Mouse (Mus musculus) stomach, embryonic 15.5 days (tissue): ENCODE measurements at regions not wholly inside any gene's neighbourhood (a gene's known extent, or its start where the extent isn't known, plus 50 kb on each side); places are given as distances from the start of the nearest gene placed in this dataset.
A peak's percentile ranks its signal among the peaks of the same experiment; 100 is the strongest.

Experiments used
- ATAC-seq: fragments of 200-750 bp; cut with Nextera tagmentation; 2 replicates; pipeline ENCODE4 v1.8.0; 2017; ENCODE audit warnings: low read depth, moderate number of reproducible peaks, moderate TSS enrichment; ENCODE audit not compliant: insufficient read depth, low FRiP score
- H3K27ac ChIP-seq: fragments of 300-500 bp; sonication (generic); 2 replicates; pipeline ENCODE4 v1.5.1; 2015; ENCODE audit warnings: mild to moderate bottlenecking, inconsistent platforms
- H3K27me3 ChIP-seq: fragments of 300-500 bp; sonication (generic); replicated peaks from 2 replicates; pipeline ENCODE4 v1.6.1; 2015; ENCODE audit warnings: inconsistent platforms
- H3K36me3 ChIP-seq: fragments of 300-500 bp; sonication (generic); 2 replicates; pipeline ENCODE4 v1.6.1; 2015; ENCODE audit warnings: inconsistent platforms
- H3K4me1 ChIP-seq: fragments of 300-500 bp; sonication (generic); 2 replicates; pipeline ENCODE4 v1.6.1; 2015; ENCODE audit warnings: inconsistent platforms
- H3K4me2 ChIP-seq: fragments of 300-500 bp; sonication (generic); 2 replicates; pipeline ENCODE4 v1.6.1; 2015; ENCODE audit warnings: mild to moderate bottlenecking, inconsistent platforms
- H3K4me3 ChIP-seq: fragments of 300-500 bp; sonication (generic); replicated peaks from 2 replicates; pipeline ENCODE4 v1.5.1; 2015; ENCODE audit warnings: inconsistent platforms
- H3K9ac ChIP-seq: fragments of 300-500 bp; sonication (generic); 2 replicates; pipeline ENCODE4 v1.6.1; 2015; ENCODE audit warnings: inconsistent platforms
- H3K9me3 ChIP-seq: fragments of 300-500 bp; sonication (generic); 2 replicates; pipeline ENCODE4 v1.6.1; 2016; ENCODE audit warnings: inconsistent platforms
- WGBS: fragments of 180-500 bp; shearing (Covaris S2); methylation state at CpG from one replicate; pipeline ENCODE4 v1.1.7; 2015; 5-methylcytosine and 5-hydroxymethylcytosine counted together

GRCm38 (mm10) chr13:46222031-46222430, 51.5 kb upstream of the Stmnd1 start:
- Histone ChIP-seq H3K9me3 (no peaks in the 10 kb centered on the region), H3K4me1 (peaks cover 5% of the 10 kb centered on the region; the same call in 1 of the 2 replicates), H3K27me3 (no peaks in the 10 kb centered on the region), H3K4me2 (no peak overlapping the region), H3K36me3 (no peaks in the 10 kb centered on the region), H3K9ac (no peak overlapping the region), H3K27ac (no peak overlapping the region), H3K4me3 (no peak overlapping the region)
- whole genome bisulfite sequencing = 70% methylated on average over 7 of the region's 7 CpGs
- ATAC-seq = no peak

- Histone ChIP-seq H3K27ac (no peak overlapping the region), H3K4me3 (no peak overlapping the region; the same call in 1 of the 2 replicates), H3K4me2 (peak overlapping the region; percentile 44), H3K9me3 (no peaks in the 10 kb centered on the region), H3K27me3 (no peaks in the 10 kb centered on the region), H3K4me1 (peaks cover 5% of the 10 kb centered on the region; the same call in 1 of the 2 replicates), H3K9ac (no peak overlapping the region), H3K36me3 (no peaks in the 10 kb centered on the region)
- no peak for ATAC-seq
- 51% methylated on average over 20 of the region's 20 CpGs for WGBS
Measured at GRCm38 (mm10) chr13:46218101-46218701, 55.3 kb upstream of the Stmnd1 start.

- no peak overlapping the region for H3K4me3 ChIP-seq
- WGBS = 75% methylated on average over 9 of the region's 9 CpGs
- no peaks in the 10 kb centered on the region for H3K36me3 ChIP-seq
- H3K4me2 ChIP-seq = no peak overlapping the region
- H3K27me3 ChIP-seq = no peaks in the 10 kb centered on the region
- no peak overlapping the region for H3K27ac ChIP-seq
- no peak for ATAC-seq
- no peak overlapping the region for H3K9ac ChIP-seq
- H3K9me3 ChIP-seq = no peaks in the 10 kb centered on the region
- H3K4me1 ChIP-seq = peaks cover 5% of the 10 kb centered on the region; the same call in 1 of the 2 replicates
Measured at GRCm38 (mm10) chr13:46216954-46217838, 56.3 kb upstream of the Stmnd1 start.

- no peak overlapping the region for H3K4me3 ChIP-seq
- no peak overlapping the region for H3K4me2 ChIP-seq
- WGBS = 75% methylated on average over 3 of the region's 3 CpGs
- H3K36me3 ChIP-seq = no peaks in the 10 kb centered on the region
- no peaks in the 10 kb centered on the region for H3K9me3 ChIP-seq
- H3K9ac ChIP-seq = no peak overlapping the region
- no peaks in the 10 kb centered on the region for H3K27me3 ChIP-seq
- no peaks in the 10 kb centered on the region for H3K4me1 ChIP-seq
- no peak for ATAC-seq
- no peak overlapping the region for H3K27ac ChIP-seq
Measured at GRCm38 (mm10) chr13:46203551-46203950, 70.0 kb upstream of the Stmnd1 start.

GRCm38 (mm10) chr13:46202586-46202985, 70.9 kb upstream of the Stmnd1 start:
- ATAC-seq = no peak
- H3K4me3 ChIP-seq = no peak overlapping the region
- no peaks in the 10 kb centered on the region for H3K27me3 ChIP-seq
- no peak overlapping the region for H3K9ac ChIP-seq
- H3K4me1 ChIP-seq = no peaks in the 10 kb centered on the region
- no peaks in the 10 kb centered on the region for H3K36me3 ChIP-seq
- no peaks in the 10 kb centered on the region for H3K9me3 ChIP-seq
- no peak overlapping the region for H3K27ac ChIP-seq
- no peak overlapping the region for H3K4me2 ChIP-seq
- 82% methylated on average over 6 of the region's 6 CpGs for WGBS

GRCm38 (mm10) chr13:46201029-46201599, 72.4 kb upstream of the Stmnd1 start:
- Histone ChIP-seq H3K9me3 (no peaks in the 10 kb centered on the region), H3K36me3 (no peaks in the 10 kb centered on the region), H3K4me2 (no peak overlapping the region), H3K9ac (no peak overlapping the region), H3K4me1 (no peaks in the 10 kb centered on the region), H3K27me3 (no peaks in the 10 kb centered on the region), H3K4me3 (no peak overlapping the region), H3K27ac (no peak overlapping the region)
- ATAC-seq = no peak
- WGBS = 78% methylated on average over 14 of the region's 14 CpGs

- H3K4me2 ChIP-seq = no peak overlapping the region
- H3K4me3 ChIP-seq = no peak overlapping the region
- ATAC-seq = no peak
- no peaks in the 10 kb centered on the region for H3K9me3 ChIP-seq
- no peak overlapping the region for H3K9ac ChIP-seq
- no peak overlapping the region for H3K27ac ChIP-seq
- no peaks in the 10 kb centered on the region for H3K27me3 ChIP-seq
- H3K4me1 ChIP-seq = no peaks in the 10 kb centered on the region
- H3K36me3 ChIP-seq = no peaks in the 10 kb centered on the region
- whole genome bisulfite sequencing = 75% methylated on average over 1 of the region's 1 CpGs
Measured at GRCm38 (mm10) chr13:46193131-46193530, 80.4 kb upstream of the Stmnd1 start.

- Histone ChIP-seq H3K27me3 (no peaks in the 10 kb centered on the region), H3K36me3 (no peaks in the 10 kb centered on the region), H3K27ac (no peak overlapping the region), H3K4me1 (no peaks in the 10 kb centered on the region), H3K4me2 (no peak overlapping the region), H3K9ac (no peak overlapping the region), H3K9me3 (no peaks in the 10 kb centered on the region), H3K4me3 (no peak overlapping the region)
- WGBS = 75% methylated on average over 2 of the region's 2 CpGs
- ATAC-seq = no peak
Measured at GRCm38 (mm10) chr13:46189726-46190125, 83.8 kb upstream of the Stmnd1 start.

GRCm38 (mm10) chr13:46182851-46183250, 90.7 kb upstream of the Stmnd1 start:
- Histone ChIP-seq H3K36me3 (no peaks in the 10 kb centered on the region), H3K4me2 (no peak overlapping the region), H3K4me1 (peaks cover 3% of the 10 kb centered on the region; the same call in 1 of the 2 replicates), H3K4me3 (no peak overlapping the region), H3K9me3 (no peaks in the 10 kb centered on the region), H3K27ac (no peak overlapping the region), H3K9ac (no peak overlapping the region), H3K27me3 (no peaks in the 10 kb centered on the region)
- ATAC-seq = no peak
- WGBS = 74% methylated on average over 8 of the region's 8 CpGs

- no peak overlapping the region for H3K4me3 ChIP-seq
- H3K27me3 ChIP-seq = no peaks in the 10 kb centered on the region
- no peak overlapping the region for H3K9ac ChIP-seq
- H3K27ac ChIP-seq = no peak overlapping the region
- no peak for ATAC-seq
- 20% methylated on average over 12 of the region's 12 CpGs for WGBS
- H3K4me2 ChIP-seq = peak overlapping the region; percentile 39; the same call in 1 of the 2 replicates
- peaks cover 3% of the 10 kb centered on the region; the same call in 1 of the 2 replicates for H3K4me1 ChIP-seq
- H3K36me3 ChIP-seq = no peaks in the 10 kb centered on the region
- no peaks in the 10 kb centered on the region for H3K9me3 ChIP-seq
Measured at GRCm38 (mm10) chr13:46180606-46181133, 92.9 kb upstream of the Stmnd1 start.

- Histone ChIP-seq H3K4me3 (no peak overlapping the region), H3K9me3 (no peaks in the 10 kb centered on the region), H3K36me3 (no peaks in the 10 kb centered on the region), H3K4me1 (peaks cover 3% of the 10 kb centered on the region; the same call in 1 of the 2 replicates), H3K27me3 (no peaks in the 10 kb centered on the region), H3K4me2 (no peak overlapping the region), H3K9ac (no peak overlapping the region), H3K27ac (no peak overlapping the region)
- ATAC-seq = no peak
- 86% methylated on average over 3 of the region's 3 CpGs for WGBS
Measured at GRCm38 (mm10) chr13:46179916-46180315, 93.6 kb upstream of the Stmnd1 start.

GRCm38 (mm10) chr13:46173103-46173502, 100.4 kb upstream of the Stmnd1 start:
- Histone ChIP-seq H3K4me2 (no peak overlapping the region), H3K9ac (no peak overlapping the region), H3K36me3 (no peaks in the 10 kb centered on the region), H3K9me3 (no peaks in the 10 kb centered on the region), H3K27me3 (no peaks in the 10 kb centered on the region), H3K27ac (no peak overlapping the region), H3K4me3 (no peak overlapping the region), H3K4me1 (no peaks in the 10 kb centered on the region)
- WGBS = 59% methylated on average over 8 of the region's 8 CpGs
- ATAC-seq = no peak
